Mouse (Mus musculus) liver, adult 10 weeks (tissue): Measurements from ENCODE around the gene Plekha4. TPM values are rescaled to one million over a fixed set of nuclear protein-coding genes. Genes with fewer than 3 reads are reported as not detected.

Experiments
- polyA plus RNA-seq: library from polyadenylated mRNA; stranded (reverse); fragments of 350-450 nt; fragmentation: Illumina TruSeq; extraction: RNeasy Lipid Tissue Mini Kit (QIAGEN cat#74804); gene quantifications from one replicate; pipeline ENCODE4 v1.2.3, GENCODE M21; 2014; ENCODE audit warnings: low read depth, low replicate concordance

The Plekha4 gene
- polyA plus RNA-seq, result not detected

DNA sequence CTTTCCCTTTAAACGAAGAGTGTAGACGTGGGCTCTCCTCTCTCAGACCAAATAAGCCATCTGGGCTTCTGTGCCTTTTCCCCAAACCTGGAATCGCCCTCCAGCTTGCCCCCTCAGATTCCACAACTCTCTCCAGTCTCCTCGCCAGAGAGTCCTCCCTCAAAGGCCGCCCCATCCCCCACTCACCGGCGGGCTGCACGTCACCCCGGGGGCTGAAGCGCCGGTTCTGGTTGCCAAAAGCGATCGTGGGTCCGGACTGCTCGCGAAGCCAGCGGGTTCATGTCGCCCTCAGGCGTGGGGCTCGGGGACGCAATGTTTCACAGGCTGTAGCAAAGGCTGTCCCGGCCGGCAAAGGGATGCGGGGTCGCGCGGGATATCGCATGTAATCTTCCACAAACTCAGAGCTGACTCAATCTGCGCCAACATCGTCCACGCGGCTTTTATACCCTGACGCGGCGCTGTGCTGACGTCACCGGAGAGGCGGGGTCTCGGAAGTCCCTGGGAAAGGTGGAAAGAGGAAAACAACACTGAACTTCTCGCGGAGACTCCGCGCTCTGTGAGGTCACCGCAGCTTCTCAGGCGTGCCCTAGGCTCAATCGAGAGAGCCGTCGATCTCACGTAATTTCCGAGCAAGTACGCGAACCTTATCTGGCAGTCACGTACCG lies at the start of gene Plekha4, which contains the start of gene Ppp1r15a:
Plekha4 (plus strand) TSS at position 522 of the 665 bp plus-strand sequence.
Ppp1r15a (minus strand) TSS at position 460 of the 665 bp plus-strand sequence.

DNA sequence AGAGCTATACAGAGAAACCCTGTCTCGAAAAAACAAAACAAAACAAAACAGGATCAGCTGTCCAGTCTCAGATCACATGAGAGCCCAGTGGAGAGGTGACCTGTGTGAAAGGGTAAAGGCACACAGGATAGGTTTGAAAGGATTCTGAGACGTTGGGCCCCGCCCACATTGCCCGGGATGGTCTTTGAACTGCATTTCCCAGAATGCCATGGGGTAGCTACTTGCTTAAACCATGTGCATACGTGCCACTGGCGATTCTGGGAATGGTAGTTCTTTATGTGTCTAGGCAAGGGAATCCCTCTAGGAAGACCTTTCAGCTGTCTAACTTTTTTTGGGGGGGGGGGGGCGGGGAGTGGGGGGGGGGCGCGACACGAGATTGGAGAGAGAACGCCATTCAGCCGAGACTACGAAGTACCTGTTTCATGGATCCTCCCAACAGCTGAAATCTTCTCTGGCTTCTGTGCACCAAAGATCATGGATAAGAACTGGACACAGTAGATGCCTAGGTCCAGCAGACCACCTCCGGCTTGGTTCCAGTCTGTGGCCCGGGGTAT lies 44.7 kb upstream of the Plekha4 start, which contains the start of gene Tulp2:
Tulp2 (plus strand) TSS at position 504 of the 554 bp plus-strand sequence.

DNA sequence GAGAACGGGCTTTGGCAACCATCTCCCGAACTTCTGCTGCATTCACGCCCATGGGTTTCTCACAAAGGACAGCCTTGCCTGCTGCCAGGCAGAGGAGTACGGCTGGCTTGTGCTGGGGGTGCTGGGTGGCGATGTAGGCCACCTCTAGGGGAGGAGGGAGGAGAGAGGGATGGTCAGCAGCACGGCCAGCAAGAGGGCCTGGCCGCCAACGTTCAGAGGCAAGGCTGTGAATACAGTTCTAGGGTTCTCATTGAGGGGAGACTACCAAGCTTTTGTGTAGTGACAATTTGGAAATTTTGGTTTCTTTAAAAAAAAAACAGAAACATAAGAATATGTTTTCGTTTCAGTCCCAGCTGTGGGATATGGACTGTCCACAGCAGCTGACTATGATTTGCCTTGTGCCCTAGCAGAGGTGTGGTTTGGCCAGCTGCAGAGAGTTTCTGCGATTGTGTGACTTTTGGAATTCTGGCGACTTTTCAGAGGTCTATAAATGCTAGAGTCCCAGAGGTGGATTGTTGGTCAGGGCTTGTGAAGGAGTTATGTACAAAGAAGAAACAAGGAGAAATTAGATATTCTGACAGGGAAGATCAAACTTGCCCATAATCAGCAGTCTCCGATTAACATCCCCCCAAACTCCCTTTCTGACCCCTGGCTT lies 39.2 kb upstream of the Plekha4 start, which contains the start of gene Gm45808:
Gm45808 (minus strand) TSS at position 51 of the 655 bp plus-strand sequence.

DNA sequence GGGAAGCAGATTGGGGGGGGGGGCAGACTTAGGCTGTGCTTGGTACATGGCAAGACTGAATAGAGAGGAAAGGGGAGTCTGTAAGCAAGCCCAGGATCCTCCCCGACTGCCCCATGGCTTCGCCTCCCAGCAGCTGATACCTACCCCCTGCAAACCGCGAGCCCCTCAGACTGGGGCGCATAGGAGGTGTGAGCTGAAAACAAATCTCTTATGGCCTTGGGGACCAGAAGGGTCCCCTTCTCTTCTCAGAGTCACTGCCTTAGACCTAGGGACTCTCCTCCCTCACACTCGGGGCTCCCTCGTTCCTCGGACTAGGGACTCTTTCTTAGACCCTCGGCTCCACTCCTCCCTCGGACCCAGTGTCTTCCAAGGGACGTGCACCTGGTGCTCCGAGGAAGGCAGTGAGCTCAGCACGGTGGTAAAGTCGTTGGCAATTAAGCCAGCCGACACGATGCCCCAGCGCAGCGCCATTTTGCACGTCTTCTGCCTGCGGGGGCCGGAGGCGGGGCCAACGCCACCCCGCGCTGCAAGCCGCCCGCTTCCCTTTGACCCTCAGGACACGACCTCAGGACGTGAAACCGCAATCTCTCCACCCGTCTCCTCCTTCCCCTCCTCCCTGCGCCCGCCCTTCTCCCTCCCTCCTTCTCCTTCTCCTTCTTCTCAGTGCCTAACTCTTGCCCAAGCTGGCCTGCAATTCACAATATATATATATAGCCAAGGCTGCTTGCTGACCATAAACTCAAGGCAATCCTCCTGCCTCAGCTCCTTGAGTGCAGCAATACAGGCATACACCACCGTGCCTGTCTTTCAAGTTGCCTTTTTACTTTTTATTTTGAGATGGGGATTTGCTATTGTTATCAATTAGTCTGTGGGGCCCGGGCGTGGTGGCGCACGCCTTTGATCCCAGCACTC lies 37.6 kb upstream of the Plekha4 start, which contains the start of gene Dhdh:
Dhdh (minus strand) TSS at position 513 of the 912 bp plus-strand sequence.

DNA sequence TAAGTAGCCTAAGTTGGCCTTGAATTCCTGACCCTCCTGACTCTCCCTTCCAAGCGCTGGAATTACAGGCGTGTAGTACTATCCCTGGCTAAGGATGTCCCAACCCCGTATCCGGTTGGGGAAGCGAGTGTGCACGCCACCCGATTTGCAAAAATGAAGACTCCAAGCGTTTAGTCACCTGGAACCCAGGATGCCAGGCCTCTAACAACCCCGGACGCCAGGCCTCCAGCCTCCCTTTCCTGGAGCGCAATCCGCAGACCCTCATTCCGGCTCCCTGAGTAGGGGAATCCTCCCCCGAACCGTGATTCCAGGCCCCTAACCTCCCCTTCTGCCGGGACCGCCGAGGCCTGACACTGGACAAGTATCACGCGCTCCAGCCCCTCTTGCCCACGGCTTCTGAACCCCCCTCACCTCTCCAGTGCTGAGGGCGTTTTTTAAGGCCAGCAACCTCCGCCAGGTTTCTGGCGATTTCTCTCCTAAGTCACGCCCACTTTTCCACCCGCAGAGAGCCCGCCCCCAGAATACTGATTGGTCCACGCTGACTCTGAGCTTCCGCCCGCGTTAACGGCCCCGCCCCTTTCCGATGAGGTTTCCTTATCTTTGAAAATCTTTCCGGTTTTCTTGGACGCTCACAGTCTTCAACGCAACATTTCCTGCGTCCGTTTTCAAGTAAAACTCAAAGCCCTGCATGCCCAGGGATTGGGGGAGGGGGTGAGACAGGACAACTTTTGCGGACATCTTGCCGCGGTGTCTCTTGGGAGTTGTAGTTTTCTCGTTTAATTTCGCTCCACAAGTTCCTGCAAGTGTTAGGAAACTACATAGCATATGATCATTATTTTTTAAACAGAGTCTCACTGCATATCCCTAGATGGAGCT lies 16.0 kb upstream of the Plekha4 start, which contains the start of gene Nucb1:
Nucb1 (minus strand) TSS at position 495 of the 876 bp plus-strand sequence.

DNA sequence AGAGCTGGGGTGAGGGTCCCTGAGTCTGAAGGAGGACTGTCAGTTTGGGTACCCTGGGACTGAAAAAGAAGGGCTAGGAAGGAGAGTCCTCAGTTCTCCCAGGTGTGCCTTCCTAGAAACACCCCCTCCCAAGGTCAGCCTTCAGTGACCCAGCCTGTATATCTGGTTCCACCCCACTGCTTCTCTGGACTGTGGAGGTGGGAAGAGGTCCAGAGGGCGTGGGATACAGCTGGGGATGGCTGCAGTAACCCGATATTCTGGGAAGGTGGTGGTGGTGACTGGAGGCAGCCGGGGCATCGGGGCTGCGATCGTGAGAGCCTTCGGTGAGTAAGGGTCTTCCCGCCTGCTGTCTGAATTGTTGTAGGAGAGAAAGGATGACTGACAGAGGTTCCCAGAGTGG lies 28.6 kb downstream of the Plekha4 start, which contains the start of gene Hsd17b14:
Hsd17b14 (plus strand) TSS at position 150 of the 400 bp plus-strand sequence.

DNA sequence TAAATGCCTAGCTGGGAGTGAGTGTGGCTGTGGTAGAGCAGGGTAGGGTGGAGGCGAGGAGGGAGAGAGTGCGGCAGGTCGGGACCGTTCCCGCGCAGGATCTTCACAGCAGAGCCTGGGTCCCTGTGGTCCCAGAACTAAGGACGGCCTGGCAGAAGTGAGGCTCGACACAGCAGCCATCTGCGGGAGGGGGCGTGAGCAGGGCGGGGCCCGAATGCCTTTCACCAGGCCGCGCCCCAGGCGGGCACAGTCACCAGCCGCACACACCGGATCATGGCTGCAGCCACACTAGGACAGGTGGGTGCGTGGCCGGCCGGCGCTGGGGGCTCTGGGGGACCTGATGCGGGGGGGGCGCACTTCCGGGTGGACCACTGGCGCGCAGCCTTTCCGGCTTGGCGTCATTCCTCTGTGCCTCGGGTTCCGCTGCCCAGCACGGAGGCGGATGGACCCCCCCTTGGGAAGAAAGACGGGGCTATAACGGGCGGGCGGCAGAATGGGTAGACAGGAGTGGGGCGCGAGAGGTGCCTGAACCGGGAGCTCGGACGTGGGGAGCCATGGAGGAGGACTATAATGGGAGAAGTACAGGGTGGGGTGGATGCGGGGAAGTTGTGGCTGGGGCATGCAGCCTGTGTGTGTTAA lies 44.1 kb downstream of the Plekha4 start, which contains the start of gene Bcat2:
Bcat2 (plus strand) TSS at position 51 of the 639 bp plus-strand sequence.

Other genes starting within 250 kb of the Plekha4 start
- not detected for gene Slc6a21, start 248.8 kb upstream of the Plekha4 start, polyA plus RNA-seq
- not detected for gene Trpm4, start 192.6 kb upstream of the Plekha4 start, polyA plus RNA-seq
- gene Hrc, start 191.0 kb upstream of the Plekha4 start, polyA plus RNA-seq, result not detected
- gene Ppfia3, start 159.3 kb upstream of the Plekha4 start, polyA plus RNA-seq, result not detected
- gene Lin7b, start 155.7 kb upstream of the Plekha4 start, polyA plus RNA-seq, result not detected
- gene Snrnp70, start 130.6 kb upstream of the Plekha4 start, polyA plus RNA-seq, result 36.2 TPM
- not detected for gene Kcna7, start 120.7 kb upstream of the Plekha4 start, polyA plus RNA-seq
- not detected for gene Ntf5, start 112.6 kb upstream of the Plekha4 start, polyA plus RNA-seq
- not detected for gene Lhb, start 105.5 kb upstream of the Plekha4 start, polyA plus RNA-seq
- gene Gys1, start 91.5 kb upstream of the Plekha4 start, polyA plus RNA-seq, result 0.64 TPM
- 0.58 TPM for gene Ruvbl2, start 88.2 kb upstream of the Plekha4 start, polyA plus RNA-seq
- gene Ftl1, start 66.4 kb upstream of the Plekha4 start, polyA plus RNA-seq, result 81.8 TPM
- gene Bax, start 59.4 kb upstream of the Plekha4 start, polyA plus RNA-seq, result 0.79 TPM
- gene Tulp2, start 44.5 kb upstream of the Plekha4 start, polyA plus RNA-seq, result not detected
- not detected for gene Gm45808, start 39.5 kb upstream of the Plekha4 start, polyA plus RNA-seq
- gene Dhdh, start 37.5 kb upstream of the Plekha4 start, polyA plus RNA-seq, result 85.8 TPM
- 38.2 TPM for gene Nucb1, start 15.9 kb upstream of the Plekha4 start, polyA plus RNA-seq
- gene Ppp1r15a, start 62 bp upstream of the Plekha4 start, polyA plus RNA-seq, result 0.95 TPM
- not detected for gene Hsd17b14, start 28.6 kb downstream of the Plekha4 start, polyA plus RNA-seq
- gene Bcat2, start 43.8 kb downstream of the Plekha4 start, polyA plus RNA-seq, result 3.7 TPM
- not detected for gene Fgf21, start 89.2 kb downstream of the Plekha4 start, polyA plus RNA-seq
- gene Fut1, start 91.0 kb downstream of the Plekha4 start, polyA plus RNA-seq, result not detected
- not detected for gene Izumo1, start 95.5 kb downstream of the Plekha4 start, polyA plus RNA-seq
- not detected for gene Rasip1, start 101.2 kb downstream of the Plekha4 start, polyA plus RNA-seq
- not detected for gene Mamstr, start 113.6 kb downstream of the Plekha4 start, polyA plus RNA-seq
- gene Fut2, start 140.1 kb downstream of the Plekha4 start, polyA plus RNA-seq, result not detected
- gene Ntn5, start 157.7 kb downstream of the Plekha4 start, polyA plus RNA-seq, result not detected
- gene Sec1, start 168.1 kb downstream of the Plekha4 start, polyA plus RNA-seq, result not detected
- not detected for gene Car11, start 173.5 kb downstream of the Plekha4 start, polyA plus RNA-seq
- 2.3 TPM for gene Dbp, start 178.8 kb downstream of the Plekha4 start, polyA plus RNA-seq
- gene Rpl18, start 189.1 kb downstream of the Plekha4 start, polyA plus RNA-seq, result 8.0 TPM
- gene Sphk2, start 191.7 kb downstream of the Plekha4 start, polyA plus RNA-seq, result 1.6 TPM
- gene Fam83e, start 194.9 kb downstream of the Plekha4 start, polyA plus RNA-seq, result not detected
- gene Spaca4, start 199.5 kb downstream of the Plekha4 start, polyA plus RNA-seq, result not detected